Mouse (Mus musculus): Measurements from ENCODE around the gene Smim14.

DNA sequence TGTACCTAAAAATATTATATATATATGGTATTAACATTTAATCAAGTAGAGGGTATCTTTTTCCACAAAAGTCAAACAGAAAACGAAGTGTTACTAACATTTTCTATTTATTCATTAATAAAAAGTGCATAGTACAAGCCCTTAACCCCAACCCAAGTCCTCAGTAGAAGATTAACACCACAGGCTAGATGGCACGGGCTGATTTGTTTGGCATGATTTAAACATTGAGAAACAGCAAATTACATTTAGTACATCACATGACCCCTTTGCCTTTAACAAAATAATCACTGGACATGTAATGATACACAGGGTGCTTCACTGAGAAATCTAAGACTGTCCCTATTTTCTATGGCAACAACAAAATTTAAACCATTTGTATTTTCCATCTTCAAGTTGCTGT is 90.2 kb downstream of the Smim14 start:
- TF ChIP-seq CTCF (IDR thresholded peaks at IDR 0.05; ENCODE audit: borderline replicate concordance, control insufficient read depth, extremely low read depth, insufficient read depth, low read length, poor library complexity) (no peak), POLR2A (IDR thresholded peaks at IDR 0.05; ENCODE audit: control insufficient read depth, extremely low read depth, insufficient read depth, low read length, poor library complexity) (no peak)

Data from thymus, adult 2 months (tissue).